Mouse (Mus musculus) macrophage (primary cell): ENCODE measurements around the gene Copb1. TPM values are rescaled to one million over a fixed set of nuclear protein-coding genes. Genes with fewer than 3 reads are reported as not detected.
A peak's percentile ranks its signal among the peaks of the same experiment; 100 is the strongest.
"Not testable (repeated sequence)": the region's sequence is repeated elsewhere in the genome, so short reads cannot be mapped to it uniquely, and the experiment has no call there.

Experiments
- H3K27ac ChIP-seq: fragments of 350-480 bp; formaldehyde crosslinking; 2 replicates; pipeline ENCODE4 v1.9.0; 2021
- H3K36me3 ChIP-seq: fragments of 350-480 bp; formaldehyde crosslinking; 2 replicates; pipeline ENCODE4 v1.9.0; 2021; ENCODE audit errors: inconsistent target
- H3K4me3 ChIP-seq: fragments of 350-480 bp; formaldehyde crosslinking; 2 replicates; pipeline ENCODE4 v1.9.0; 2021; ENCODE audit errors: inconsistent target
- H3K79me2 ChIP-seq: fragments of 350-480 bp; formaldehyde crosslinking; 2 replicates; pipeline ENCODE4 v1.9.0; 2021; ENCODE audit errors: inconsistent target
- WGBS: methylation state at CpG from one replicate; pipeline ENCODE4 v1.1.7; 2026; ENCODE audit warnings: inconsistent platforms; ENCODE audit not compliant: missing documents; 5-methylcytosine and 5-hydroxymethylcytosine counted together
- polyA plus RNA-seq: library from polyadenylated mRNA; stranded (reverse); fragments of 250-400 nt; gene quantifications from 3 replicates; pipeline ENCODE4 v1.2.4, GENCODE M21; 2018; ENCODE audit warnings: inconsistent platforms

Copb1 gene
- polyA plus RNA-seq, 1 experiment from 2014 or later: 90.6 TPM

- H3K27ac ChIP-seq: no peak overlapping the region
- 79% methylated on average over 2 of the region's 2 CpGs for whole genome bisulfite sequencing
- H3K79me2 ChIP-seq: no peaks in the 10 kb centered on the region
- no peaks in the 10 kb centered on the region for H3K36me3 ChIP-seq
- no peak overlapping the region for H3K4me3 ChIP-seq
Measured at GRCm38 (mm10) chr7:114200651-114201050, 53.9 kb downstream of the Copb1 start.

- Histone ChIP-seq H3K4me3 (no peak overlapping the region), H3K79me2 (no peaks in the 10 kb centered on the region), H3K36me3 (no peaks in the 10 kb centered on the region), H3K27ac (no peak overlapping the region)
- 94% methylated on average over 3 of the region's 3 CpGs for WGBS
Measured at GRCm38 (mm10) chr7:114199428-114200110, 54.9 kb downstream of the Copb1 start.

GRCm38 (mm10) chr7:114198252-114198651, 56.3 kb downstream of the Copb1 start:
- H3K36me3 ChIP-seq: no peaks in the 10 kb centered on the region
- WGBS: 75% methylated on average over 1 of the region's 1 CpGs
- no peaks in the 10 kb centered on the region for H3K79me2 ChIP-seq
- no peak overlapping the region for H3K4me3 ChIP-seq
- no peak overlapping the region for H3K27ac ChIP-seq

GRCm38 (mm10) chr7:114196588-114196987, 57.9 kb downstream of the Copb1 start:
- WGBS: 96% methylated on average over 2 of the region's 2 CpGs
- not testable (repeated sequence) for H3K27ac ChIP-seq, H3K4me3 ChIP-seq, H3K36me3 ChIP-seq, H3K79me2 ChIP-seq

GRCm38 (mm10) chr7:114194788-114195187, 59.7 kb downstream of the Copb1 start:
- 11% methylated on average over 2 of the region's 2 CpGs for WGBS
- not testable (repeated sequence) for H3K36me3 ChIP-seq, H3K4me3 ChIP-seq, H3K79me2 ChIP-seq
- peak overlapping the region; percentile 28; the same call in 1 of the 2 replicates for H3K27ac ChIP-seq

GRCm38 (mm10) chr7:114194224-114194623, 60.3 kb downstream of the Copb1 start:
- H3K27ac ChIP-seq: peak overlapping the region; percentile 28
- H3K79me2 ChIP-seq: no peaks in the 10 kb centered on the region
- H3K4me3 ChIP-seq: no peak overlapping the region
- H3K36me3 ChIP-seq: no peaks in the 10 kb centered on the region
- 15% methylated on average over 4 of the region's 4 CpGs for WGBS

GRCm38 (mm10) chr7:114193284-114194067, 61.0 kb downstream of the Copb1 start:
- H3K36me3 ChIP-seq: no peaks in the 10 kb centered on the region
- no peaks in the 10 kb centered on the region for H3K79me2 ChIP-seq
- no peak overlapping the region for H3K4me3 ChIP-seq
- WGBS: 64% methylated on average over 6 of the region's 6 CpGs
- H3K27ac ChIP-seq: peak overlapping the region; percentile 28

- Histone ChIP-seq H3K79me2 (no peaks in the 10 kb centered on the region), H3K4me3 (no peak overlapping the region), H3K36me3 (no peaks in the 10 kb centered on the region), H3K27ac (no peak overlapping the region)
- 80% methylated on average over 3 of the region's 3 CpGs for WGBS
Measured at GRCm38 (mm10) chr7:114192581-114192980, 61.9 kb downstream of the Copb1 start.

GRCm38 (mm10) chr7:114183416-114183815, 71.1 kb downstream of the Copb1 start:
- Histone ChIP-seq H3K27ac (no peak overlapping the region), H3K4me3 (no peak overlapping the region), H3K36me3 (no peaks in the 10 kb centered on the region), H3K79me2 (no peaks in the 10 kb centered on the region)
- WGBS: 86% methylated on average over 6 of the region's 6 CpGs

- H3K36me3 ChIP-seq: no peaks in the 10 kb centered on the region
- H3K27ac ChIP-seq: no peak overlapping the region
- no peaks in the 10 kb centered on the region for H3K79me2 ChIP-seq
- no peak overlapping the region for H3K4me3 ChIP-seq
- 71% methylated on average over 3 of the region's 3 CpGs for WGBS
Measured at GRCm38 (mm10) chr7:114182708-114183107, 71.8 kb downstream of the Copb1 start.

- 28% methylated on average over 5 of the region's 5 CpGs for WGBS
- Histone ChIP-seq H3K79me2 (no peaks in the 10 kb centered on the region), H3K27ac (no peak overlapping the region), H3K4me3 (no peak overlapping the region), H3K36me3 (no peaks in the 10 kb centered on the region)
Measured at GRCm38 (mm10) chr7:114181391-114181790, 73.1 kb downstream of the Copb1 start.

- Histone ChIP-seq H3K4me3 (no peak overlapping the region), H3K36me3 (no peaks in the 10 kb centered on the region), H3K79me2 (no peaks in the 10 kb centered on the region), H3K27ac (no peak overlapping the region)
- 86% methylated on average over 2 of the region's 2 CpGs for WGBS
Measured at GRCm38 (mm10) chr7:114176588-114176987, 77.9 kb downstream of the Copb1 start.

GRCm38 (mm10) chr7:114171354-114172097, 83.0 kb downstream of the Copb1 start:
- WGBS: 69% methylated on average over 7 of the region's 8 CpGs
- Histone ChIP-seq H3K4me3 (no peak overlapping the region), H3K27ac (no peak overlapping the region), H3K36me3 (no peaks in the 10 kb centered on the region), H3K79me2 (no peaks in the 10 kb centered on the region)

GRCm38 (mm10) chr7:114169996-114170395, 84.5 kb downstream of the Copb1 start:
- 100% methylated on average over 4 of the region's 4 CpGs for WGBS
- H3K36me3 ChIP-seq: no peaks in the 10 kb centered on the region
- no peak overlapping the region for H3K27ac ChIP-seq
- no peak overlapping the region for H3K4me3 ChIP-seq
- H3K79me2 ChIP-seq: no peaks in the 10 kb centered on the region

GRCm38 (mm10) chr7:114169381-114169780, 85.1 kb downstream of the Copb1 start:
- Histone ChIP-seq H3K27ac (no peak overlapping the region), H3K79me2 (no peaks in the 10 kb centered on the region), H3K4me3 (no peak overlapping the region), H3K36me3 (no peaks in the 10 kb centered on the region)
- 88% methylated on average over 2 of the region's 2 CpGs for whole genome bisulfite sequencing
